Mouse (Mus musculus) lung, adult 18-20 months (tissue): ENCODE results near the gene Evx2.

Experiments used
- DNase-seq, 2 experiments: peaks; one replicate each; pipeline ENCODE4 v3.0.0; 2022; ENCODE audit warnings: mixed read lengths in 2 of 2

Gene Evx2

DNA sequence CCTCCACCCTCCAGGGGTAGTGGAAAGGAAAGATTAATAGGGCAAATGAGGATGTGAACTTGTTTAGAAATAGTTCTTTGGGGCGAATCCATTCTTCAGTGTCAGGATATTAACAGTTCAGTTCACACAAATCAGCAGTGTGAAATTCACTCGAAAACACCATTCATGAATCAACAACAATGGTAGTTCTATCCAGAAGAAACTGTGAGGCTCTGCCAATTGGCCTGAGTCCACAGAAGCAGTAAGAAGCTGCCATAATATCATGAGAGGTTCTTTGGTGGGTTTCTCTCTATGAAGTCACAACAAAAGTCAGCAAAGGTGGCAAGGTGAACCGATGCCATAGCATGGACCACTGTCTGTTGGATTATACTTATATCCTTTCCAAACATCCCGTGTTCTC lies 48.0 kb downstream of the Evx2 start:
- DNase-seq = no peak

DNA sequence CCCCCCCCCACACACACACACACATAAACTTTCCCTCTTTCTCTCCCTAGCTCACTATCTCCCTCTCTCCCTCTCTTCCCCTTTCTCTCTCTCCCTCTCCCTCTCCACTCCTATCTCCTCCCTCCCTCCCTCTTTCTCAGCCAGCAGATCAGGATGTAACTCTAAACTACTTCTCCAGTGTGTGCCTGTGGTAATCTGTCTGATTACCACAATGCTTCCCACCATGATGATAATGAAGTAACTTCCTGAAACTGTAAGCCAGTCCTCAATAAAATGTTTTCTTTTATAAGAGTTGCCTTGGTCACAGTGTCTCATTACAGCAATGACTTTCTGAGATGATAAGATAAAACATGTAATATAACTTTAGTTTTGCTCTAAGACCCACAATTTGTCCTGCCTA lies 50.0 kb downstream of the Evx2 start:
- DNase-seq = no peak

DNA sequence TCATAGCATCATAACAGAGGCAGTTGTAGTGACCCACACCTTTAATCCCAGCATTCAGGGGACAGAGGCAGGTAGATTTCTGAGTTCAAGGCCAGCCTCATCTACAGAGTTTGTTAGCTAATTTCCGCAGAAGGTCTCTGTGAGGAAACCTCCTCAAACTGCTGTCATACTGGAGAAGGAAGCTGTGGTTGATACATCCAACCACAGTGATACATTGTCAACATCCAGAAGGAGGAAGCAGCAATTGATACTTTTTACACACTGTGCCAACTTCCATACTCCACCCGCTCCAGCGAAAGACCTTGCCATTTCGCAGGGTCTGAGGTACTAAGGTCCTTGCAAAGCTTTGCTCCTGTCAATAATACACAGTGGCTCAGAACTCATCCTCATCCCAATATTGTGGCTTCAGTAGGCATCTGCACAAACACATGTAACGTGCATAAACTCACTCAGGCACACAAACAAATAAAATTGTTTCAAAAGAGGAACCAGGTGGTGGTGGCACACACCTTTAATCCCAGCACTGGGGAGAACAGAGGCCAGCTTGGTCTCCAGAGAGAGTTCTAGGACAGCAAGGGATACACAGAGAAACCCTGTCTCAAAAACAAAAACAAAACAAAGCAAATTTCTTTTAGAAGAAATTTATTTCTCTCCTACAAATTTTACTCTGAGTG lies 53.1 kb downstream of the Evx2 start:
- peak in 1 of 2 experiments; percentile 1 for DNase-seq

DNA sequence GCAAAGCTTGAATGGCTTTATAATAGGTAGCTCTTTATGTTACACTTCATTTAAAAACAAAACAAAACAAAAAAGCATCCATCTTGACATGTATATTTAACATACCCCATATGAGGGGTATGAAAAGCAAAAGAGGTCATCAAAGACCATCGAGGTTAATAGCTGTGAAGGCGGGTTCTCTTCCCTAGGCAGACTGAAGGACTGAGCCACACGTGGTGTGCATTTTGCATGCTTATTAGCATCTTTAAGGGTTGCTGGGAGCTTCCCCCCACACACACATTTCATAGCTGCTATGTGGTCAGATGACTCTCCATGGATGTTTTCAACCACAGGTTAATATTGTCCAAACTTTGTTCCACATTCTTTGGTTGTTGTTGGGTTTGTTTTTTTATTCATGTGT lies 55.3 kb downstream of the Evx2 start:
- no peak for DNase-seq
